Mouse (Mus musculus) embryonic fibroblast, embryonic 13.5 days (primary cell): ENCODE measurements around the gene Zc3h12a.

ENCODE experiments used
- CTCF ChIP-seq: IDR thresholded peaks from 2 replicates; pipeline ENCODE4 v1.5.1; 2011; ENCODE audit warnings: mild to moderate bottlenecking, control low read depth, low read length, moderate library complexity, borderline replicate concordance; ENCODE audit not compliant: insufficient read depth
- POLR2A ChIP-seq: IDR thresholded peaks from 2 replicates; pipeline ENCODE4 v1.6.1; 2011; ENCODE audit warnings: low read depth, mild to moderate bottlenecking, control low read depth, low read length, moderate library complexity

DNA sequence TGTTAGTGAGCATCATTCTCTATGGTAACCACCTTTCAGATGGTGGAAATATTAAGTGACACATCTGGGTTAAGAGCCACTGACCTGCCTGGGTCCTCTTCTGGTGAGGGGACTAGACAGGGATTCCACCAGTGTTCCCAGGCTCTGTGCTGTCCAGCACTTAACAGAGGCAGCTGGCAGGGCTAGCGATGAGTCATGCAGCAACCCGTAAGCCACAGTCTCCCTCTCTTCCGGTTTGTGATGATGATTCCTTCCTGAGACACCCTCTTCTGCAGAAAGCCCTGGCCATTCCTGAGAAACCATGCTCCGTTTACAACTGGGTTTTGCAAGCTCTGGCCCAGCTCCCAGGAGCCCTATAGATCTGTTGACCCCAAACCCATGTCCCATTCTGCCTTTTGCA is 3.9 kb upstream of the Zc3h12a start:
- TF ChIP-seq POLR2A (no peak), CTCF (no peak)
